Mouse (Mus musculus) ES-Bruce4 (cell line): ENCODE measurements around the gene Slc23a2. TPM values are rescaled to one million over a fixed set of nuclear protein-coding genes. Genes with fewer than 3 reads are reported as not detected.

Experiments used
- H3K27ac ChIP-seq: 2 replicates; pipeline ENCODE4 v1.5.1; 2012; ENCODE audit warnings: low read length, inconsistent platforms; ENCODE audit not compliant: insufficient read depth
- H3K27me3 ChIP-seq: 2 replicates; pipeline ENCODE4 v1.6.1; 2012; ENCODE audit warnings: mild to moderate bottlenecking, low read length, inconsistent platforms; ENCODE audit not compliant: control insufficient read depth, poor library complexity, insufficient read depth, severe bottlenecking
- H3K36me3 ChIP-seq: 2 replicates; pipeline ENCODE4 v1.6.1; 2012; ENCODE audit warnings: inconsistent platforms, mild to moderate bottlenecking, low read length, moderate library complexity; ENCODE audit not compliant: control insufficient read depth, poor library complexity, insufficient read depth, severe bottlenecking
- H3K4me1 ChIP-seq: one replicate; pipeline ENCODE4 v1.8.1; 2011; ENCODE audit warnings: low read length; ENCODE audit not compliant: control insufficient read depth, insufficient read depth
- H3K4me3 ChIP-seq: 2 replicates; pipeline ENCODE4 v1.5.1; 2011; ENCODE audit warnings: low read depth, mild to moderate bottlenecking, low read length
- H3K9ac ChIP-seq: 2 replicates; pipeline ENCODE4 v1.6.1; 2012; ENCODE audit warnings: low read depth, mild to moderate bottlenecking, inconsistent platforms; ENCODE audit not compliant: poor library complexity, severe bottlenecking
- H3K9me3 ChIP-seq: replicated peaks from 2 replicates; pipeline ENCODE4 v1.6.1; 2012; ENCODE audit warnings: mild to moderate bottlenecking, low read length, inconsistent platforms; ENCODE audit not compliant: control insufficient read depth, poor library complexity, insufficient read depth, severe bottlenecking
- CTCF ChIP-seq: IDR thresholded peaks from one replicate; pipeline ENCODE4 v1.8.1; 2011; ENCODE audit warnings: low read depth, low read length
- EP300 ChIP-seq: IDR thresholded peaks from 2 replicates; pipeline ENCODE4 v1.6.1; 2011; ENCODE audit warnings: low read depth, low read length; ENCODE audit not compliant: insufficient read depth
- POLR2A ChIP-seq: IDR thresholded peaks from one replicate; pipeline ENCODE4 v1.8.1; 2011; ENCODE audit warnings: low read length; ENCODE audit not compliant: insufficient read depth
- polyA plus RNA-seq: library from polyadenylated mRNA; stranded (reverse); fragments of >200 nt; gene quantifications from 2 replicates; pipeline ENCODE4 v1.2.4, GENCODE M21; 2011; ENCODE audit warnings: low read depth; ENCODE audit not compliant: missing spikeins, insufficient read depth, insufficient read length

Slc23a2 gene
- polyA plus RNA-seq, 1 experiment, result 20.8 TPM

GRCm38 (mm10) chr2:132129247-132129646 lies 15.7 kb downstream of the Slc23a2 start:
- Histone ChIP-seq H3K4me3 (no peak overlapping the region), H3K27ac (no peak overlapping the region), H3K27me3 (no peaks in the 10 kb centered on the region), H3K4me1 (peaks cover 3% of the 10 kb centered on the region), H3K9me3 (no peaks in the 10 kb centered on the region), H3K9ac (no peak overlapping the region), H3K36me3 (no peaks in the 10 kb centered on the region)
- TF ChIP-seq POLR2A (no peak), EP300 (no peak)

- H3K4me1 ChIP-seq, result peaks cover 1% of the 10 kb centered on the region
- no peak overlapping the region for H3K9ac ChIP-seq
- TF ChIP-seq EP300 (no peak), POLR2A (no peak), CTCF (no peak)
- no peaks in the 10 kb centered on the region for H3K36me3 ChIP-seq
- no peaks in the 10 kb centered on the region for H3K27me3 ChIP-seq
- no peak overlapping the region for H3K27ac ChIP-seq
- H3K9me3 ChIP-seq, result no peaks in the 10 kb centered on the region
- no peak overlapping the region for H3K4me3 ChIP-seq
These were observed 17.0 kb downstream of the Slc23a2 start for GRCm38 (mm10) chr2:132127904-132128303.

GRCm38 (mm10) chr2:132126292-132126691 lies 18.6 kb downstream of the Slc23a2 start:
- no peak overlapping the region for H3K9ac ChIP-seq
- H3K27me3 ChIP-seq, result no peaks in the 10 kb centered on the region
- no peak overlapping the region for H3K27ac ChIP-seq
- no peaks in the 10 kb centered on the region for H3K36me3 ChIP-seq
- no peak overlapping the region for H3K4me3 ChIP-seq
- H3K4me1 ChIP-seq, result no peaks in the 10 kb centered on the region
- TF ChIP-seq EP300, result no peak
- TF ChIP-seq POLR2A, result no peak
- TF ChIP-seq CTCF, result no peak
- H3K9me3 ChIP-seq, result no peaks in the 10 kb centered on the region

DNA sequence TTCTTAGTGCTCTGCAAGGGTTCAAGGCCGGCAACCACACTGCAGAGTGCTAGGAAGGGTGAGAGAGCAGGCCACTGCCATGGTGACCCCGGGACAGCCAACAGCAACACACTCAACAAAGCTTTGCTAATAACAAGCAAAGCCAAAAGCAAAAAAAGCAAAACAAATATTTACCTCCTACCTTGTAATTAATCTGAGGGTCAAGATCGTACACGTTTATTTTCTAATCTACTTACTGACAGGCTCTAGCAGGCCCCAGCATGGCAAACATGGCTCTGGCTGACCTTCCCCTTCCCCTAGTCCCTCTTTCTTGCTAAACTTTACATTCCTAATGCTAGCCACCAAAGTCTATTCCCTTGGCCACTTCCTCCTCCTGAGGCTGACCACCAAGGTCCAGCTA lies 21.8 kb downstream of the Slc23a2 start:
- H3K9me3 ChIP-seq, result no peaks in the 10 kb centered on the region
- TF ChIP-seq POLR2A, result no peak
- no peak for TF ChIP-seq EP300
- no peak for TF ChIP-seq CTCF
- no peaks in the 10 kb centered on the region for H3K4me1 ChIP-seq
- no peak overlapping the region for H3K27ac ChIP-seq
- H3K36me3 ChIP-seq, result no peaks in the 10 kb centered on the region
- H3K9ac ChIP-seq, result no peak overlapping the region
- H3K4me3 ChIP-seq, result no peak overlapping the region
- no peaks in the 10 kb centered on the region for H3K27me3 ChIP-seq

DNA sequence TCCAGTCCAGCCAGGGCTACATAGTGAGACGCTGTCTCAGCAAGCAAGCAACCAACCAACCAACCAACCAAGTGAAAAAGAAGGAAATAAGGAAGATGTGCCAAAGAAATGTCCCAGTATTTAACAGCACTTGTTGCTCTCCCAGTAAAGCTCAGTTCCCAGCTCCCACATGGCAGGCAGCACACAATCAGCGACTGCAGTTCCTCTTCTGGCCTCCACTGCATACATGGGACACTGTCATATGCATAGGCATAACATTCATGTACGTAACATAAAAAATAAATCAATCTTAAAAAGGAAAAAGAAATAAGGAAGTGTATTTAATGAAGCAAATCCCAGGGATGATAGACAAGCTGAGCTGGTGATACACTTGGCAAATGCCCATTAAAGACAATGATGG lies 23.9 kb downstream of the Slc23a2 start:
- no peak overlapping the region for H3K4me3 ChIP-seq
- no peaks in the 10 kb centered on the region for H3K36me3 ChIP-seq
- no peak for TF ChIP-seq CTCF
- no peak overlapping the region for H3K27ac ChIP-seq
- no peak overlapping the region for H3K9ac ChIP-seq
- H3K27me3 ChIP-seq, result no peaks in the 10 kb centered on the region
- no peaks in the 10 kb centered on the region for H3K4me1 ChIP-seq
- no peaks in the 10 kb centered on the region for H3K9me3 ChIP-seq

DNA sequence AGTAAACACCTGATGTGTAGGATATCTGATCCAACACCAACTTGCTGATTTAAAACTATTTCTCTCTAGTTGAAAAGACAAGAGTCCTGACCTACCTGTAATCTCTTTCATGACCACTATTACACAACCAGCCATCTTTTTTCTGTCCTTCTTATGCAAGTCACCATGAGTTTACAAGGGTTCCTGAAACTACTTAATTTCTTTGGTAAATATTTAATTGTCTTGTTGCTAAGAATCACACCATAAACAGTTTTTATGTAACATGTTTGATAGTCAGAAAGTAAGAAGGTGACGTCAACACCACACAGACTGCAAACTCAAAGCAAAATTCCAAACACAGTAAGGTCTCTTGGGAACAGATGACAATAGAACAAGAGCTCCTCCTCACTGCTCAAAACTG lies 26.3 kb downstream of the Slc23a2 start:
- H3K9ac ChIP-seq, result no peak overlapping the region
- H3K4me1 ChIP-seq, result no peaks in the 10 kb centered on the region
- no peak overlapping the region for H3K4me3 ChIP-seq
- H3K27ac ChIP-seq, result no peak overlapping the region
- no peaks in the 10 kb centered on the region for H3K9me3 ChIP-seq
- no peaks in the 10 kb centered on the region for H3K36me3 ChIP-seq
- TF ChIP-seq EP300 (no peak), CTCF (no peak), POLR2A (no peak)
- H3K27me3 ChIP-seq, result no peaks in the 10 kb centered on the region

DNA sequence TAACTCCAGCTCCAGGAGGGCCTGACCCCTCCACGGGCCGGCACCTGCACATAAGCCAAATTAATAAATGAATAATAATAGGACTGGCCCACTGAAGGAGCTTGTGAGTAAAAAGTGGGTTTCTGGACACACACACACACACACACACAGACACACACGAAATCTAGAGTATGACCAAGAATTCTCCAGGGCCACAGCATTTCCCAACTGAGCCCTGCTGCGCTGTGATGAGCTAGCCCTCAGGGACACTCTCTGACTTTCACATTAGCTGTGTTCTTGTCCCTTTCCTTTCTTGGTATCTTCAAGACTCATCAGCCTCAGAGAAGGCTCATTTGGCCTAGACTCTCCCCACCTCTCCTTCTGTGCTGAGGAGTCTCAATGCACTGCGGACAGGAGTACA lies 29.0 kb downstream of the Slc23a2 start:
- Histone ChIP-seq H3K4me3 (no peak overlapping the region), H3K27ac (no peak overlapping the region), H3K4me1 (no peaks in the 10 kb centered on the region), H3K9ac (no peak overlapping the region), H3K9me3 (no peaks in the 10 kb centered on the region), H3K36me3 (no peaks in the 10 kb centered on the region), H3K27me3 (no peaks in the 10 kb centered on the region)
- no peak for TF ChIP-seq POLR2A
- no peak for TF ChIP-seq CTCF
- TF ChIP-seq EP300, result no peak
